Mouse (Mus musculus) left cerebral cortex, postnatal 10 days (tissue): ENCODE data around the gene Myo5a. TPM values are rescaled to one million over a fixed set of nuclear protein-coding genes. Genes with fewer than 3 reads are reported as not detected.
A peak's percentile ranks its signal among the peaks of the same experiment; 100 is the strongest.

Source experiments
- DNase-seq, 2 experiments: peaks; one replicate each; pipeline ENCODE4 v3.0.0; 2021 to 2022; ENCODE audit warnings: low spot score in 2 of 2, mixed read lengths in 1 of 2; ENCODE audit errors: extremely low spot score in 1 of 2
- intact Hi-C: fragments of 180-260 bp; cut with DNase I; formaldehyde crosslinking; loops from one replicate; pipeline ENCODE4 v1.15.1; 2025
- total RNA-seq, 2 experiments: library from RNA; stranded (reverse); gene quantifications; 2 replicates each; pipeline ENCODE4 v1.2.3; 2021

Gene Myo5a
- total RNA-seq, 2 experiments from 2014 or later, result 235 to 265 TPM

- intact Hi-C loops, result no loop called here
Measured at GRCm38 (mm10) chr9:75055046-75055445, 15.8 kb upstream of the Myo5a start.

GRCm38 (mm10) chr9:75064678-75065331 lies 6.0 kb upstream of the Myo5a start:
- intact Hi-C loops, result no loop called here
- DNase-seq, result no peak

More at GRCm38 (mm10) chr9:75055046-75055445, 15.8 kb upstream of the Myo5a start:
- no peak for DNase-seq

DNA sequence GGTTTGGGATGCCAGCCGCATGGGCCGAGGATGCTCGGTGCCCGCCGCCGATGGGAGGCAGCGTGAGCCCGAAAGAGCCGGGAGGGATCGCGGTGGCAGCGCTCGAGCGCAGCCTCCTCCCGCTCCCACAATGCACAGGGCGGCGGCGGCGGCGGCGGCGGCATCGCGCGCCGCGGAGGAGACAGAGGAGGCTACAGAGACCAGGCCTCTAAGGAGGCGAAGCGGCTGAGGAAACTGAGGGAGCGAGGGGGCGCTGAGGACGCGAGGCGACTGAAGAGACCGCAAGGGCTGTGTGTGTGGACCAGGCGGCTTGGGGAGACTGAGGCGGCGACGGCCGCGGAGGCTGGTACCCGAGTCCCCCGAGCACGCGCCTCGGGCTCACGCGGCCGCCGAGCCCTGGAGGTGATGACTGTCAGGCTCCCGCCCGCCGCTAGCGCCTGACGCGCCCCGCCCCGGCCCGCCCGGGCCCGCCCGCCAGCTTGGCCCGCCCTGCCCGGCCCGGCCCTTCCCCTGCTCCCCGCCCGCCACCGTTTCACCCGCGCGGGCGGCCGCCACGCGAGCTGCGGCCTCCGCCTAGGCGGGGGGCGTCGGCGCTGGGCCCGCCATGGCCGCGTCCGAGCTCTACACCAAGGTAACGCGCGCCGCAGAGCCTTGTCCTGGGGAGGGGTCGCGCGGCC lies 352 bp downstream of the Myo5a start:
- intact Hi-C loops, result no loop called here
- DNase-seq, result peak; percentile 70 to 84

DNA sequence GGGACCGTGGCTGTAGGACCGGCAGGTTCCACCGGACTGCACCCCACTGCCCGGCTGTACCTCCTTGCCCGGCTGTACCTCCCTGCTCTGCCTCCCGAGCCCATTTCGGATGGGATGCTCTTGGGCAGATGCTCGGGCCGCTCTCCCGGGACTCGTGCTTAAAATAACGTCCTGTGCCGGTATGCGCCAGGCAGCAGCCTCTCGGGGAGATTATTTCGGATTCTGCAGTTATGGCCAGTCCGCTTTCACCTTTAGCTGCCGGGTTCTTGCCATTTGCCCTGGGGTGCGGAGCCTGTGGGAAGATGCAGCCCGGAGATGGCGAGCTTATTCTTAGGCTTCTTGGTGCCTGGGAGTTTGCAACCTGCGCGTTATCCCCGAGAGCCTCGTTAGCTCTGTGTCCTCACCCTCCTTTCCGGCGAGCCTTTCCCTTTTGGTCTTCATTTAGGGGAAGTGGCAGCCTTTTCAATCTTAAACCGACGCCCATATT lies 934 bp downstream of the Myo5a start:
- peak in 1 of 2 experiments; percentile 34 for DNase-seq
- intact Hi-C loops, result no loop called here

DNA sequence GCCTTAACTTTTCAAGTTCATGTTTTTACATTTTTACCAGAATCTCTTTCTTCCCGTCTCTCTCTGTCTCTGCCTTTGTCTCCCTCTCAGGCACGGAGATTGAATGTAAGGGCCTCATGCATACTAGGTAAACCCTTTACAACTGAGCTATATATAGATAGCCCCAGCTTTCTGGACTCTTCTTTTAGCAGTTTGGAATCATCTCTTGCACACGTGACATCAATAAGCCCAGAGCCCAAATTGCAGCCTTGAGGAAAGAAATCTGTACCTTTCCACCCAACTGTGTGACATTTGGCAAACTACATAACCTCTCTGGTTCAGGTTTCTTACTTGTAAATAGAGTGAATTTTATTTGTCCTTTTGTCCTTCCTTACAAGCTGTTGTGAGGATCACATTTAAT lies 1.5 kb downstream of the Myo5a start:
- DNase-seq, result no peak
- intact Hi-C loops, result no loop called here

DNA sequence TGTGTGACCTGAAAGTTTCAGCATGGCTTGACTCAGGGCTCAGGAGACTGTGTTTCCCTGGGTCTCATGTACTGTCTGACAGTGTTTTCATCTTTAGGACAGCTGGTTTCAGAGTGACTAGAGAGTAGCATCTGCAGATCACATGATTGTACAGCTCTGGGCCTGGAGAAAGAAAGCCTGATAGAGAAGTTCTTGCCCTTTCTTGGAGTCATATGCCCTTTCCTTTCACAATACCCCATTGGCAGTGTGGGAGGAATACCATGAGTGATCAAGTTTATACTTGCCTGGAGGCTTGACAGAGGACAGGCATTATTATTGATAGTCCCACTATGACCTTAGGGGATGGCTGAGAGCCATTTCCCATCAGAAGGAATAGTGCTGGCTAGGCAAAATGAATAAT lies 6.4 kb downstream of the Myo5a start:
- DNase-seq, result no peak
- intact Hi-C loops, result no loop called here

- intact Hi-C loops, result no loop called here
- DNase-seq, result no peak
Measured at GRCm38 (mm10) chr9:75085242-75085824, 14.5 kb downstream of the Myo5a start.

DNA sequence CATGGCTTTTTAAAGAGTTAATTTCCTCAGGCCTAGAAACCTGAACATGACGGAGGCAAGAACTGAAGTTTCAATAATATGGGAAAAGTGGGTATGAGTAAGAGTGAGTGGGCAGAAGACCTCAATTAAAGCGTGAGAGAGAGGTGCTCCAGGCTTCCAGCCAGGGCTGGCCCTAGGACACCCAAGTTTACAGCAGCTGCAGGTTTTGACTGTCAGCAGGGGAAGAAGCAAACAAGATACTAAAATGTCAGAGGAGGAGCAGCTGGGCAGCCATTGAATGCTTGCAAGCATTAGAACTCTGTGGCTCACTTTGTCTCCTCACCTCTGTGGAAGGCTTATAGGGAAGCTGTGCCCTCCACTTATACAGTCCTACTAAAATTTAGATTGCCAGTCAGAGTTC lies 17.0 kb downstream of the Myo5a start:
- intact Hi-C loops, result no loop called here
- no peak for DNase-seq

GRCm38 (mm10) chr9:75089285-75089684 lies 18.5 kb downstream of the Myo5a start:
- intact Hi-C loops, result no loop called here
- DNase-seq, result no peak

- intact Hi-C loops, result no loop called here
- no peak for DNase-seq
Measured at GRCm38 (mm10) chr9:75092134-75092533, 21.3 kb downstream of the Myo5a start.

DNA sequence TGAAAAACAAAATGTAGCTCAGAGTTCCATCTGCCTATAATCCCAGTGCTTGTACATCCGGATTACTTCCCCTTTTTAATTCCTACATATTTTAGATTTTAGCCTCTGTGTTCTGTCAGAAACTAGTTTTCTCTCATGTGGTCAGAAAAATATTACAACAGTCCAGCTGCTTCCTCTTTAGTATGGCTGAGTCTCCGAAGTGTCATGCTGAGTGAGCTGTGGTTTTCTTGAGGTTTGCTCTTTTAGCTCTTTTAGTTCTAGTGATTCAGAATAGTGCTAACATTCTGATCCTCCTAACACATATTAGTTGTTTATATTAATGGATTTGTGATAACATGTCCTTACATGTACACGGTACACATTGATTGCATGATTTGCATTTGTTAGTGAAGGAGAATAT lies 23.9 kb downstream of the Myo5a start:
- intact Hi-C loops, result no loop called here

DNA sequence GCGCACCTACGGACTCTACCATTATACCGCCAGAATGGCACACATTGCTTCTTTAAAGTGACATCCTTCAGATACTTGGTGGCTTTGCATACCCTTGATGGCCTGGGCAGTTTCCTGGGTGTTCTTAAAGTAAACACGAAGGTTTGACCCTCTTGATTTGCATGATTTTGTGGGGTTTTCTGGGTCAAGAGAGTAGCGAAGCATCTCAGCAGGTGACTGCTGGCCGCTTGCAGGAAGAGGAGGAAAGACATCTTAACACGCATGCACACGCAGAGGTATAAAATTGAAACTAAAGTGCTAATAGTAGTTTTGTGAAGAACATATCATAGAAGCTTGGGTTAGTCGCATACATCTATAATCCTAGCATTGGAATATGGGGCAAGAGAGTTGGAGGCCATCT lies 28.1 kb downstream of the Myo5a start:
- intact Hi-C loops, result no loop called here

More for the DNA sequence above, 23.9 kb downstream of the Myo5a start:
- no peak for DNase-seq

GRCm38 (mm10) chr9:75100157-75100781 lies 29.5 kb downstream of the Myo5a start:
- intact Hi-C loops, result no loop called here
- no peak for DNase-seq

More for the DNA sequence above, 28.1 kb downstream of the Myo5a start:
- DNase-seq, result no peak

DNA sequence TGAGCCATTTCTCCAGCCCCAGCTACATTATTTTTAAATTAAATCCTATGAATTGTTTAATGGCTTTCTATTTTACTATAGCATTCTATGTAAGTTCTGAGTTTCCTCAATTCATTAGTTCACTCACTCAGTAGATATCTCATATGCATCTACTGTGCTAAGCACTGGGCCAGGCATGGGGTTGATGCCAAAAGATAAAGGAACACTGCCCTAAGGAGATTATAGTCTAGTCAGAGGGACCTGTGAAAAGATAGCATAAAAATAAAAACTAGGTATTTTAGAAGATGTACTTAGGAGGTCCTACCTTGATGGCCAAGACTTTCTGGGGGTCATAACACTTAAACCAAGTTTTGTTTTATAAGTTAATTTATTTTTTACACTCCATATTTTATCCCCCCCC lies 31.3 kb downstream of the Myo5a start:
- intact Hi-C loops, result no loop called here
- no peak for DNase-seq

GRCm38 (mm10) chr9:75116571-75117177 lies 45.9 kb downstream of the Myo5a start:
- DNase-seq, result no peak
- intact Hi-C loops, result no loop called here

GRCm38 (mm10) chr9:75121126-75121525 lies 50.3 kb downstream of the Myo5a start:
- no peak for DNase-seq
- intact Hi-C loops, result no loop called here

GRCm38 (mm10) chr9:75124201-75124721 lies 53.4 kb downstream of the Myo5a start:
- intact Hi-C loops, result no loop called here
- no peak for DNase-seq

DNA sequence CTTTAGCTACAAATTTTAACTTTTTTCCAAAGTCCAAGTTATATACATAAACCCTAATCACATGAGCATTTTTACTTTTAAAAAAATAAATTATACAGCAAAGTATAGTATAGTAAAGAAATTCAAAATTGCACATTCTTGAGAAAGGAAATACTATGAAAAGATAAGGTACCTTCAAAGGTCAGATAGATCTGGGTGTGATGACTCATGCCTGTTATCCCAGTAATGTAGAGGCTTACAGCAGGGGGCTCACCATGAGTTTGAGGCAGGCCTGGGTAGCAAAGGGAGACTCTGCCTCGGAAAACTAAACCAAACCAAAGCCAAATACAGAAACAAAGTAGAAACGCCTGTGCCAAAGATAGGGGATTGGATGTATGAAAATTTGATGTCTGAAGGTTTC lies 59.7 kb downstream of the Myo5a start:
- intact Hi-C loops, result no loop called here
- no peak for DNase-seq

DNA sequence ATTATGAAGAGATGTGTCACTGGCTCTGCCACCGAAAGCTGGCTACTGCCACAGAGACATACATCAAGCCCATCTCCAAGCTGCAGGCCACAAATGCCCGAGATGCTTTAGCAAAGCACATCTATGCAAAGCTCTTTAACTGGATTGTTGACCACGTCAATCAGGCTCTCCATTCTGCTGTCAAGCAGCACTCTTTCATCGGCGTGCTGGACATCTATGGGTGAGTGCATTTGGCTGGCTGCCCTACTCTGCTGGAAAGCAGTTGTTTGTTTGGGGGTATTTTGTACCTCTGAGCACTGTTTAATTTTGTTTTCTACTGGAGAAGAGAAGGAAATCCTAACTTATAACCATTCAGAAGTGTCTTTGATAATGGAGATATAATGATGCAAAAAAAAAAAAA lies 76.1 kb downstream of the Myo5a start:
- intact Hi-C loops, result no loop called here
- DNase-seq, result no peak
